Comparison of ENCODE assay signal across 30 mouse cellular contexts in the genomic region with DNA sequence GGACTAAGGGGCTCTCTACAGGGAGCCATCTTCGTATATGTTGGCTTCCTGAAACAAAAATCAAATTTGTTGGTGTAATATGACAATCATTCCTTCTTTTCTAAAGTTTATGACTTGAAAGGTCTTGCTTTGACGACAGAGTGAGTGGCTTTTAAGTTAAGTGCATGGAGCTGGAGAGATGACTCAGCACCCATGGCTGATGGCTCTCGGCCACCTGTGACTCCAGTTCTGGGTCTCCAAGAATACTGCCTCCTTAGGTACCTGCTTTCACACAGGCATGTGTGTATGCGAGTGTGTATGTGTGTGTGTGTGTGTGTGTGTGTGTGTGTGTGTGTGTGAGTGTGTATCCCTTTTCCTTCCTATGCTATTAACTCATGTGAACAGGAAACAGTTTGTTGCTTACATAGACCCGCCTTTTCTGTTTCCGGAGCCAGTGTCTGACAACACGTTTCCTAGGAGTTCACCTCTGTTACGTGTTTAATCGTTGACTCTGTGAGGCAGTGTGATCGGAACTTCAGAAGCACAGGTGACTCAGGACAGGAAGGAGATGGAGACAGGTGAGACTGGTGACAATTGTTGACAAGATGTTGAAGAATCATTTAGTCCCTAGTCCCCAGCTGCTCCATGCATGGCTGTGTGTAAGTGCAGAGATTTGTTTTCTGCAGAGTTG. TPM values are rescaled to one million over a fixed set of nuclear protein-coding genes. Genes with fewer than 3 reads are reported as not detected.
A peak's percentile ranks its signal among the peaks of the same experiment; 100 is the strongest.
DNase-seq lines count a peak whose midpoint lies in the region; ATAC-seq and TF ChIP-seq lines count a peak whose summit lies in the region.
"Had no signal": no experiment of that assay in that cellular context is flagged by ENCODE, and none has a peak within 500 bp of the region (broad histone marks: within the 10 kb centered on the region; RNA-seq: fewer than 3 reads in every experiment).

No protein-coding gene starts in this region.

- dilution Hi-C loops in CH12.LX (cut with MboI; ENCODE audit: extremely low pct_ligation_motif_present, extremely low pct_unique_long_range_greater_than_20kb, low sequenced_read_pairs), result no loop called here

- peak; percentile 33 for DNase-seq in adrenal gland, postnatal 25 days
- no peak for DNase-seq in adrenal gland, postnatal 4 days (ENCODE audit: low spot score in 2 of 2)
- DNase-seq in 416B (ENCODE audit: low read depth) (peak; percentile 27), CH12.LX (ENCODE audit: extremely low read depth) (no peak)
- DNase-seq in frontal cortex, postnatal 25 days (ENCODE audit: low spot score in 2 of 2), result no peak
- DNase-seq: cerebellum, adult 11 months; cerebellum, adult 9-10 months; cerebellum, postnatal 36 days; embryo, embryonic 11 days; gastrocnemius, postnatal 14 days; heart, adult 18-20 months; heart, postnatal 4 days; kidney, adult 9 months; kidney, postnatal 10 days; layer of hippocampus, adult 9-11 months; thymus, postnatal 4 days had no signal

- H3K9me3 ChIP-seq in CH12.LX (replicated peaks; ENCODE audit: low read length), result no peaks in the 10 kb centered on the region
- H3K9me3 ChIP-seq: embryonic facial prominence, embryonic 12.5 days; forebrain, embryonic 10.5 days; hindbrain, embryonic 13.5 days; limb, embryonic 12.5 days; liver, embryonic 15.5 days; lung, embryonic 15.5 days; midbrain, embryonic 15.5 days; neural tube, embryonic 12.5 days had no signal

- in situ Hi-C loops in CH12.LX (cut with MboI; ENCODE audit: low pct_ligation_motif_present, low pct_unique_long_range_greater_than_20kb, low sequenced_read_pairs), result no loop called here

- H3K27ac ChIP-seq in CH12.LX (ENCODE audit: insufficient read depth, low read depth), result no peak overlapping the region
- H3K27ac ChIP-seq: embryonic facial prominence, embryonic 12.5 days; forebrain, embryonic 10.5 days; hindbrain, embryonic 13.5 days; limb, embryonic 12.5 days; liver, embryonic 15.5 days; lung, embryonic 15.5 days; macrophage; midbrain, embryonic 15.5 days; neural tube, embryonic 12.5 days had no signal

- H3K36me3 ChIP-seq in CH12.LX (replicated peaks in 1 of 2; ENCODE audit: control insufficient read depth in 1 of 2, insufficient read depth in 1 of 2, low read length in 1 of 2), result no peaks in the 10 kb centered on the region
- H3K36me3 ChIP-seq: embryonic facial prominence, embryonic 12.5 days; forebrain, embryonic 10.5 days; G1E; hindbrain, embryonic 13.5 days; limb, embryonic 12.5 days; liver, embryonic 15.5 days; lung, embryonic 15.5 days; midbrain, embryonic 15.5 days; neural tube, embryonic 12.5 days had no signal

- peaks cover 7 to 29% of the 10 kb centered on the region in 2 experiments for H3K4me1 ChIP-seq in CH12.LX (ENCODE audit: control insufficient read depth in 1 of 2, insufficient read depth in 2 of 2)
- H3K4me1 ChIP-seq: hindbrain, embryonic 13.5 days; limb, embryonic 12.5 days; lung, embryonic 15.5 days; midbrain, embryonic 15.5 days; neural tube, embryonic 12.5 days had no signal

- H3K4me3 ChIP-seq in CH12.LX (replicated peaks in 1 of 3; ENCODE audit: low read depth in 2 of 3, low read length in 2 of 3, poor library complexity in 1 of 3), result no peak overlapping the region
- H3K4me3 ChIP-seq: embryonic facial prominence, embryonic 12.5 days; forebrain, embryonic 10.5 days; hindbrain, embryonic 13.5 days; limb, embryonic 12.5 days; liver, embryonic 15.5 days; lung, embryonic 15.5 days; midbrain, embryonic 15.5 days; neural tube, embryonic 12.5 days had no signal

- ATAC-seq in inflammation-experienced regulatory T-cells, adult 6 months, result peak; percentile 56
- ATAC-seq in megakaryocyte progenitor cell, adult 5-6 weeks (replicated peaks; ENCODE audit: poor library complexity), result no peak
- ATAC-seq: intestine, postnatal 0 days; midbrain, embryonic 15.5 days had no signal

- H3K9ac ChIP-seq in CH12.LX (ENCODE audit: insufficient read depth, low read depth), result no peak overlapping the region
- H3K9ac ChIP-seq: embryonic facial prominence, embryonic 12.5 days; hindbrain, embryonic 13.5 days; limb, embryonic 12.5 days; liver, embryonic 15.5 days; lung, embryonic 15.5 days; midbrain, embryonic 15.5 days; neural tube, embryonic 12.5 days had no signal

- no peak for TF ChIP-seq CTCF in CH12.LX (conservative IDR thresholded peaks at IDR 0.05 in 1 of 2, IDR thresholded peaks at IDR 0.05 in 1 of 2; ENCODE audit: low read depth in 2 of 2, low read length in 2 of 2)

- no peaks in the 10 kb centered on the region for H3K79me2 ChIP-seq in CH12.LX (replicated peaks; ENCODE audit: control insufficient read depth, extremely low read depth, insufficient read depth, poor library complexity, severe bottlenecking)

- no peak for TF ChIP-seq RAD21 in CH12.LX (IDR thresholded peaks at IDR 0.05; ENCODE audit: low read depth, low read length)

- no peak overlapping the region for H3K4me2 ChIP-seq in CH12.LX (ENCODE audit: insufficient read depth, low read depth, poor library complexity, severe bottlenecking)
- H3K4me2 ChIP-seq: embryonic facial prominence, embryonic 12.5 days; heart, embryonic 11.5 days; hindbrain, embryonic 13.5 days; limb, embryonic 12.5 days; liver, embryonic 15.5 days; lung, embryonic 15.5 days; midbrain, embryonic 15.5 days; neural tube, embryonic 12.5 days had no signal

- H3K27me3 ChIP-seq in CH12.LX (replicated peaks), result no peaks in the 10 kb centered on the region
- H3K27me3 ChIP-seq: embryonic facial prominence, embryonic 12.5 days; limb, embryonic 12.5 days; liver, embryonic 15.5 days; lung, embryonic 15.5 days; midbrain, embryonic 15.5 days; neural tube, embryonic 12.5 days had no signal

- no peak for TF ChIP-seq EP300 in CH12.LX (IDR thresholded peaks at IDR 0.05; ENCODE audit: low read length)

- TF ChIP-seq POLR2A in CH12.LX (IDR thresholded peaks at IDR 0.05; ENCODE audit: low read depth, low read length), result no peak

TF ChIP-seq in CH12.LX, 34 proteins besides CTCF, POLR2A, EP300 and RAD21:
- TF ChIP-seq POLR2AphosphoS2 (IDR thresholded peaks at IDR 0.05; ENCODE audit: low read depth, low read length) (no peak), USF1 (IDR thresholded peaks at IDR 0.05; ENCODE audit: low read depth, low read length) (no peak), MAFK (IDR thresholded peaks at IDR 0.05; ENCODE audit: insufficient replicate concordance, low read length) (0 out of 2 replicates have a peak, but pooled peaks have one; percentile 38), E2F4 (IDR thresholded peaks at IDR 0.05; ENCODE audit: insufficient replicate concordance, low read depth, low read length) (no peak), CHD1 (IDR thresholded peaks at IDR 0.05; ENCODE audit: low read depth, low read length) (no peak)

RNA-seq across cellular contexts. Expression of a gene that starts 14.4 kb away (rescaled TPM):
- 74.5 and 80.8 TPM in 2 replicates for total RNA-seq in adrenal gland, postnatal 25 days (2021)
- total RNA-seq in adrenal gland, postnatal 4 days (2021), result 100 to 1,000 TPM in 1 of 2 experiments, 10 to 100 TPM in 1; 97.9 to 100 TPM
- total RNA-seq in CH12.LX (2012; rRNA removed), result 79.9 and 92.7 TPM in 2 replicates
- total RNA-seq in CH12.LX (2014; rRNA removed), result 84.7 and 85.8 TPM in 2 replicates
- 103 and 119 TPM in 2 replicates for polyA plus RNA-seq in CH12.LX (2012; ENCODE audit: insufficient read length, low read depth)
- 10 to 100 TPM in 2 of 3 experiments, 1 to 10 TPM in 1; 4.9 to 14.0 (median 11.7) TPM for polyA plus RNA-seq in inflammation-experienced regulatory T-cells, adult 6 months (2017; shearing (Covaris generic))
- total RNA-seq in megakaryocyte progenitor cell, adult 5-6 weeks (2015), result 88.9 and 94.8 TPM in 2 replicates
- 99.6 and 139 TPM in 2 replicates for total RNA-seq in megakaryocyte progenitor cell, adult 5-6 weeks (2017)
- total RNA-seq: G1E had no signal
- polyA plus RNA-seq: G1E had no signal

Comparison
In these comparisons a context has a peak if more than half of its experiments do, and no peak if none do; other contexts are left out.
1. DNase-seq: peak in adrenal gland, postnatal 25 days (single experiment) and 416B (single experiment); none in adrenal gland, postnatal 4 days (0 of 2), CH12.LX (single experiment) and frontal cortex, postnatal 25 days (0 of 2).